Mouse (Mus musculus): ENCODE results near the gene Sytl1. TPM values are rescaled to one million over a fixed set of nuclear protein-coding genes. Genes with fewer than 3 reads are reported as not detected.

Gene Sytl1
- total and polyA plus RNA-seq, 3 experiments = 0.08 to 0.31 TPM; not detected in 1

DNA sequence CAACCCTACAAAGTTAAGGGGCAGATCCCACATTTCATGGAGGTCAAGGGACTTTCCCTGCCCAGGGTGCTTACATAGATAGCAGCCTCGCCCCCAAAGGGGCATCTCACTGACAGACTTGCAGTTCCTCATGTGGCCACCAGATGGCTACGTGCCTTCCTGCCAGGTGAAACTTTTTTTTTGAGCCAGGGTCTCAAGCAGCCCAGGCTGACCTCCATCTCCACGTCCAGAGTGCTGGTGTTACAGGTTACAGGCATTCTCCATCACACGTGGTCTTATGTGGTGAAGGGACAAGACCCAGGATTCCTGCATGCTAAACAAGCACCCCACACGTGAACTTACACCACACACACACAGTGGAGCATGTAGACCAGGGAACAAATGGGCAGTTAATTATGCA lies 45.3 kb downstream of the Sytl1 start (continued):
- TF ChIP-seq MYC (IDR thresholded peaks at IDR 0.05; ENCODE audit: low read depth, low read length) = peak; percentile 36; the same call in 1 of the 2 replicates
- TF ChIP-seq CTCF (IDR thresholded peaks at IDR 0.05 in 2 of 3, conservative IDR thresholded peaks at IDR 0.05 in 1 of 3; ENCODE audit: control insufficient read depth in 1 of 3, insufficient read depth in 1 of 3, low read depth in 2 of 3, low read length in 3 of 3, poor library complexity in 1 of 3, severe bottlenecking in 1 of 3) = peak; percentile 83 to 97 (median 87)
- no peak for TF ChIP-seq UBTF (IDR thresholded peaks at IDR 0.05; ENCODE audit: borderline replicate concordance, insufficient read depth, low read depth, low read length)
- TF ChIP-seq TBP (IDR thresholded peaks at IDR 0.05; ENCODE audit: low read depth, low read length) = no peak
- no peak for TF ChIP-seq EP300 (IDR thresholded peaks at IDR 0.05; ENCODE audit: low read depth in 1 of 2, low read length in 2 of 2)
- no peak for TF ChIP-seq NRF1 (IDR thresholded peaks at IDR 0.05; ENCODE audit: insufficient read depth, low read depth, low read length, poor library complexity, severe bottlenecking)
- no peak for TF ChIP-seq CHD1 (IDR thresholded peaks at IDR 0.05; ENCODE audit: low read depth, low read length)
- TF ChIP-seq MAZ (IDR thresholded peaks at IDR 0.05; ENCODE audit: low read depth, low read length) = no peak
- TF ChIP-seq TCF12 (IDR thresholded peaks at IDR 0.05; ENCODE audit: low read depth, low read length) = no peak
- no peak for TF ChIP-seq BHLHE40 (IDR thresholded peaks at IDR 0.05; ENCODE audit: borderline replicate concordance, low read depth, low read length)

DNA sequence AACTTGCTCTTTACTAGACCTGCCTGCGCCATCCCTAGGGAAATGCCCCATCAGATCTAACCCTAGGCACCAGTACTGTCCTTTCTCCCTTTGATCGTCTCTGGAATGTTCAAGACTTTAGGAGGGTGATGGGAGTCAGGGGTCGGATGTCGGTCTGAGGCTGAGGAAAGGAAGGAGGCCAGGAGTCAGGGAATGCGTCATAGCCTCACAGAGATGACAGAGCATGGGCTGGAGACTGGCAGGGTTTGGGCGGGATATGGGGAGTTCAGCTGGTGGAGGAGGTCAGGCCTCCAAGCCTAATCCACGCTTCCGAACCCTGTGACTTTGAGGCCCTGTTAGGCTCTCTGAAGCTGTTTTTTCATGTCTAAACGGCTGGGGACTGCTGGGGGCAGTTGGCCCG lies 49.3 kb downstream of the Sytl1 start:
- Histone ChIP-seq H3K36me3 (ENCODE audit: control insufficient read depth in 1 of 2, insufficient read depth in 2 of 2, low read length in 2 of 2) (peaks cover 0 to 8% of the 10 kb centered on the region in 2 experiments; a peak in 2 of 4 replicates), H3K9ac (ENCODE audit: control insufficient read depth, low read depth, low read length, poor library complexity, severe bottlenecking) (no peak overlapping the region), H3K79me2 (ENCODE audit: control insufficient read depth, insufficient read depth, low read length, poor library complexity) (no peaks in the 10 kb centered on the region), H3K4me3 (ENCODE audit: control insufficient read depth in 1 of 2, insufficient read depth in 1 of 2, low read depth in 2 of 2, low read length in 2 of 2) (no peak overlapping the region), H3K27ac (ENCODE audit: control insufficient read depth, low read depth, low read length) (no peak overlapping the region), H3K9me3 (replicated peaks; ENCODE audit: insufficient read depth, low read length) (no peaks in the 10 kb centered on the region), H3K27me3 (ENCODE audit: control insufficient read depth in 1 of 2, insufficient read depth in 2 of 2, low read length in 2 of 2) (no peaks in the 10 kb centered on the region), H3K4me1 (ENCODE audit: control insufficient read depth in 1 of 2, insufficient read depth in 2 of 2, low read length in 2 of 2) (peaks cover 5 to 21% of the 10 kb centered on the region in 2 experiments)
- no peak for DNase-seq (ENCODE audit: low read depth, low spot score)
- TF ChIP-seq NRF1 (IDR thresholded peaks at IDR 0.05; ENCODE audit: insufficient read depth, low read depth, low read length, poor library complexity, severe bottlenecking) (no peak), ZNF384 (IDR thresholded peaks at IDR 0.05; ENCODE audit: low read depth, low read length) (no peak), ETS1 (IDR thresholded peaks at IDR 0.05; ENCODE audit: low read depth, low read length) (no peak), HCFC1 (IDR thresholded peaks at IDR 0.05; ENCODE audit: low read depth, low read length) (no peak), EP300 (IDR thresholded peaks at IDR 0.05; ENCODE audit: low read depth in 1 of 2, low read length in 2 of 2) (no peak), POLR2A (IDR thresholded peaks at IDR 0.05; ENCODE audit: control insufficient read depth in 1 of 2, insufficient read depth in 1 of 2, low read depth in 1 of 2, low read length in 2 of 2, poor library complexity in 1 of 2) (no peak)

- Histone ChIP-seq H3K9ac (ENCODE audit: control insufficient read depth, low read depth, low read length, poor library complexity, severe bottlenecking) (no peak overlapping the region), H3K79me2 (ENCODE audit: control insufficient read depth, insufficient read depth, low read length, poor library complexity) (no peaks in the 10 kb centered on the region), H3K36me3 (ENCODE audit: control insufficient read depth in 1 of 2, insufficient read depth in 2 of 2, low read length in 2 of 2) (peaks cover 0 to 4% of the 10 kb centered on the region in 2 experiments; a peak in 2 of 4 replicates), H3K4me3 (ENCODE audit: control insufficient read depth in 1 of 2, insufficient read depth in 1 of 2, low read depth in 2 of 2, low read length in 2 of 2) (no peak overlapping the region), H3K4me1 (ENCODE audit: control insufficient read depth in 1 of 2, insufficient read depth in 2 of 2, low read length in 2 of 2) (peaks cover 2 to 17% of the 10 kb centered on the region in 2 experiments; a peak in 3 of 4 replicates), H3K27ac (ENCODE audit: control insufficient read depth, low read depth, low read length) (no peak overlapping the region), H3K9me3 (replicated peaks; ENCODE audit: insufficient read depth, low read length) (no peaks in the 10 kb centered on the region), H3K27me3 (ENCODE audit: control insufficient read depth in 1 of 2, insufficient read depth in 2 of 2, low read length in 2 of 2) (no peaks in the 10 kb centered on the region)
- no peak for DNase-seq (ENCODE audit: low read depth, low spot score)
- no peak for TF ChIP-seq MYC (IDR thresholded peaks at IDR 0.05; ENCODE audit: low read depth, low read length)
- no peak for TF ChIP-seq POLR2AphosphoS5 (IDR thresholded peaks at IDR 0.05; ENCODE audit: borderline replicate concordance, low read depth, low read length)
- TF ChIP-seq MYB (IDR thresholded peaks at IDR 0.05; ENCODE audit: low read depth, low read length) = no peak
- TF ChIP-seq MEF2A (IDR thresholded peaks at IDR 0.05; ENCODE audit: extremely low read depth, insufficient replicate concordance, low read depth, low read length, poor library complexity, severe bottlenecking) = no peak
- TF ChIP-seq E2F4 (IDR thresholded peaks at IDR 0.05; ENCODE audit: borderline replicate concordance, low read depth, low read length) = no peak
- no peak for TF ChIP-seq USF2 (IDR thresholded peaks at IDR 0.05; ENCODE audit: borderline replicate concordance in 1 of 2, insufficient read depth in 1 of 2, low read depth in 1 of 2, low read length in 2 of 2)
- TF ChIP-seq GABPA (IDR thresholded peaks at IDR 0.05; ENCODE audit: low read depth, low read length) = no peak
- no peak for TF ChIP-seq NRF1 (IDR thresholded peaks at IDR 0.05; ENCODE audit: insufficient read depth, low read depth, low read length, poor library complexity, severe bottlenecking)
- TF ChIP-seq GATA1 (IDR thresholded peaks at IDR 0.05; ENCODE audit: low read depth, low read length) = no peak
- no peak for TF ChIP-seq MAZ (IDR thresholded peaks at IDR 0.05; ENCODE audit: low read depth, low read length)
- TF ChIP-seq UBTF (IDR thresholded peaks at IDR 0.05; ENCODE audit: borderline replicate concordance, insufficient read depth, low read depth, low read length) = no peak
- TF ChIP-seq POLR2AphosphoS2 (IDR thresholded peaks at IDR 0.05; ENCODE audit: low read length) = no peak
- no peak for TF ChIP-seq TAL1 (IDR thresholded peaks at IDR 0.05; ENCODE audit: low read length)
- TF ChIP-seq CHD1 (IDR thresholded peaks at IDR 0.05; ENCODE audit: low read depth, low read length) = no peak
- TF ChIP-seq TBP (IDR thresholded peaks at IDR 0.05; ENCODE audit: low read depth, low read length) = no peak
- no peak for TF ChIP-seq RCOR1 (IDR thresholded peaks at IDR 0.05; ENCODE audit: low read depth, low read length)
These were observed 49.7 kb downstream of the Sytl1 start for GRCm38 (mm10) chr4:133213268-133213590.
